Mouse (Mus musculus) forebrain, embryonic 12.5 days (tissue): Measurements from ENCODE around the gene Gm3187. TPM values are rescaled to one million over a fixed set of nuclear protein-coding genes. Genes with fewer than 3 reads are reported as not detected.
"Not testable (repeated sequence)": the region's sequence is repeated elsewhere in the genome, so short reads cannot be mapped to it uniquely, and the experiment has no call there.

Experiments
- ATAC-seq: fragments of 200-750 bp; cut with Nextera tagmentation; 2 replicates; pipeline ENCODE4 v1.8.0; 2017; ENCODE audit warnings: moderate TSS enrichment; ENCODE audit not compliant: low FRiP score
- H3K27ac ChIP-seq: fragments of 300-500 bp; sonication (generic); 2 replicates; pipeline ENCODE4 v1.5.1; 2016; ENCODE audit warnings: mild to moderate bottlenecking
- H3K27me3 ChIP-seq: fragments of 300-500 bp; sonication (generic); 2 replicates; pipeline ENCODE4 v1.6.1; 2016; ENCODE audit warnings: mild to moderate bottlenecking
- H3K36me3 ChIP-seq: fragments of 300-500 bp; sonication (generic); replicated peaks from 2 replicates; pipeline ENCODE4 v1.6.1; 2016; ENCODE audit warnings: mild to moderate bottlenecking
- H3K4me1 ChIP-seq: fragments of 300-500 bp; sonication (generic); 2 replicates; pipeline ENCODE4 v1.6.1; 2016
- H3K4me2 ChIP-seq: fragments of 300-500 bp; sonication (generic); 2 replicates; pipeline ENCODE4 v1.6.1; 2016; ENCODE audit warnings: mild to moderate bottlenecking, moderate library complexity
- H3K4me3 ChIP-seq: fragments of 300-500 bp; sonication (generic); replicated peaks from 2 replicates; pipeline ENCODE4 v1.5.1; 2016; ENCODE audit warnings: mild to moderate bottlenecking
- H3K9ac ChIP-seq: fragments of 300-500 bp; sonication (generic); 2 replicates; pipeline ENCODE4 v1.6.1; 2016; ENCODE audit warnings: mild to moderate bottlenecking
- H3K9me3 ChIP-seq: fragments of 300-500 bp; sonication (generic); 2 replicates; pipeline ENCODE4 v1.6.1; 2016
- WGBS: fragments of 180-500 bp; shearing (Covaris S2); methylation state at CpG from one replicate; pipeline ENCODE4 v1.1.7; 2016; 5-methylcytosine and 5-hydroxymethylcytosine counted together
- polyA plus RNA-seq: library from polyadenylated mRNA; unstranded; fragments of >200 nt; fragmentation: Nextera tagmentation; extraction: Ambion mirVana; gene quantifications from 2 replicates; pipeline ENCODE4 v1.2.1, GENCODE M21; 2016

Gene Gm3187
- not detected in 2 replicates for polyA plus RNA-seq

DNA sequence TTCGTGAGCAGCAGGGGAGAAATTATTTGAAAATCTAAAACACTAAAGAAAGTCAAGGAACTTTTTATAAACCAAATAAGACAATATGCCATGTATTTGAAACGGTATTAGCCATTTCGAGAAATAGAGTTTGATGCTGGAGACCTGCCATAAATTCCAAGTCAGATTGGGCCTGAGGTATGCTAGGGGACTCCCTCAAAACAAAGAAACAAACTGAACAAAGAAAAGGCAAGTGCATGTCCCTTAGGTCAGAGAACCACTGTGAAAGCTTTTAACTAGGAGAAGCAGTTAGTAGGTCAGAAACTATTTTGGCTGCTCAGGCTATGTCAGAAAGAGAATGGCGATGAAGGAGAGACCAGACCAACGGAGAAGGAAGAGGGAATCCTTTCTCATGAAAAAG lies at the start of gene Gm3187:
Gm3187 (plus strand) TSS at position 301 of the 400 bp plus-strand sequence.
- H3K9ac ChIP-seq, H3K27me3 ChIP-seq, H3K9me3 ChIP-seq, H3K4me3 ChIP-seq, ATAC-seq, H3K4me1 ChIP-seq, H3K4me2 ChIP-seq, H3K27ac ChIP-seq, H3K36me3 ChIP-seq: not testable (repeated sequence)
- 82% methylated on average over 4 of the region's 5 CpGs for WGBS

DNA sequence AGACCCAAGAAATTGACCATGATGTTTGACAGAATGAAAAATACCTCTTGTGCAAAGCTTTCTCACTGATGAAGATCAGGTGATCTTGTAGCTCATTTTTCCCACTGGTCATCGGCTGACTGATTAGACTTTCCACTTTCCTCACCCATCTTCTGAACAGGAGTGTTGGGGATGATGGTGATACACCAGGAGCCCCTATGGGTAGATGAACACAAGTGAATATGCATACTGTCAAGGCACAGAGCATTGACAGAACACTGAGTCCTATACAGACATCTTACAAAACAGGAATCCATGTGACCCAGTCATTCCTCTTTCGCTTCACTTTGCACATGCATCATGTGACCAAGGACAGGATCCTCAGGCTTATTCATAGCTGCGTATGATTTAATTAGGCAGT lies 28.6 kb upstream of the Gm3187 start, which contains the start of gene Gm3194:
Gm3194 (minus strand) TSS at position 101 of the 400 bp plus-strand sequence.
- H3K4me3 ChIP-seq, H3K27ac ChIP-seq, H3K27me3 ChIP-seq, H3K4me1 ChIP-seq, H3K9ac ChIP-seq, ATAC-seq, H3K9me3 ChIP-seq, H3K36me3 ChIP-seq, H3K4me2 ChIP-seq: not testable (repeated sequence)
- no CpG with 5 or more reads among the region's 3 CpGs for whole genome bisulfite sequencing

DNA sequence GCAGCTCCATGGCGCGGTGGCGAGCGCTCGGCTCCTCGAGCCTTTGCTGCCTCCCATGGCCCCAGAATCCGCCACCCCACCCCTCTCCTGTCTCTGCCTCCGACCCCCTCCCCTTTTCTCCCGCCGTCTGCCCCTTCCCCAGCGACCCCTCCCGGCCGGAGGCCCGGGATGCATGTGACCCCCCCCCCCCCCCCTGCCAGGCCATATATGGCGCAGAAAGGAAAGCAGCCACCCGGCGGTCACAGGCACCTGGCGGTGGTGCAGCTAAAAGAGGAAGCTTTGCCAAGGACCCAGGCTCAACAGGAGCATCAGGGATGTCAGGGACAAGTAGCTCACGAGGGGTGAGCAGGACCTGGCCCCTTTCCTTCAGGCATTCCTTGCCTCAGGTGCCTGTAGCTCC lies 23.5 kb upstream of the Gm3187 start:
- no CpG with 5 or more reads among the region's 19 CpGs for WGBS
- H3K4me3 ChIP-seq, H3K36me3 ChIP-seq, ATAC-seq, H3K9ac ChIP-seq, H3K27ac ChIP-seq, H3K4me2 ChIP-seq, H3K4me1 ChIP-seq, H3K27me3 ChIP-seq, H3K9me3 ChIP-seq: not testable (repeated sequence)

DNA sequence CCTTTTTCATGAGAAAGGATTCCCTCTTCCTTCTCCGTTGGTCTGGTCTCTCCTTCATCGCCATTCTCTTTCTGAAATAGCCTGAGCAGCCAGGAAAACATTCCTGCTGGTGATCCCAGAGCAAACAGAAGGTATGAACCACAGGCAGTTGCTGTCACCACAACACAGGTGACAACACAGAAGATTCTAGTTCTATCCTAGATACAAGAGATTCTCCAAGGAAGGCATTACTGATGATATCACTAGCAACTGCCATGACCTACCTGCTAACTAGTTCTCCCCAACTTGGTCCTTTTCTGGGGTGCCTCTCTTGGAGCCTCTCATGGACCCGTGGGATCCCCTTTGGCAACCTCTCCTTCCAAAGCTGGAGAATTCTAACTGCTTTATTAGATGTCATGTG lies 6.3 kb upstream of the Gm3187 start, which contains the start of gene Gm8246:
Gm8246 (minus strand) TSS at position 101 of the 400 bp plus-strand sequence.
- H3K36me3 ChIP-seq, H3K4me3 ChIP-seq, H3K27me3 ChIP-seq, H3K9me3 ChIP-seq, H3K9ac ChIP-seq, H3K27ac ChIP-seq, H3K4me1 ChIP-seq, H3K4me2 ChIP-seq, ATAC-seq: not testable (repeated sequence)
- WGBS, result no CpG with 5 or more reads among the region's 3 CpGs

DNA sequence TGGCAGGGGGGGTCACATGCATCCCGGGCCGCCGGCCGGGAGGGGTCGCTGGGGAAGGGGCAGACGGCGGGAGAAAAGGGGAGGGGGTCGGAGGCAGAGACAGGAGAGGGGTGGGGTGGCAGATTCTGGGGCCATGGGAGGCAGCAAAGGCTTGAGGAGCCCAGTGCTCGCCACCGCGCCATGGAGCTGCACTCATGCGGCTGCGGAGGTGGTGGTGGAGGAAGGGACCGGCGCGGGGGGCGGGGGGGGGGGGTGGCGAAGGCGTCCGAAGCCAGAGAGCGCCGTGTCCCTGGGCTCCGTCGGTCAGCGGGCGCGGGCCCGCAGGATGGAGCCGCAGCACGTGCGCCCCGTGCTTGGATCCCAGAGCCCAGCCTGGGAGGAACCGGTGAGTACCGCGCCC lies 17.4 kb downstream of the Gm3187 start, which contains the start of gene Gm3488:
Gm3488 (plus strand) TSS at position 301 of the 400 bp plus-strand sequence.
- not testable (repeated sequence) for H3K9ac ChIP-seq, H3K27ac ChIP-seq, H3K36me3 ChIP-seq, H3K4me3 ChIP-seq, H3K4me1 ChIP-seq, H3K4me2 ChIP-seq, ATAC-seq, H3K9me3 ChIP-seq, H3K27me3 ChIP-seq
- no CpG with 5 or more reads among the region's 35 CpGs for WGBS

DNA sequence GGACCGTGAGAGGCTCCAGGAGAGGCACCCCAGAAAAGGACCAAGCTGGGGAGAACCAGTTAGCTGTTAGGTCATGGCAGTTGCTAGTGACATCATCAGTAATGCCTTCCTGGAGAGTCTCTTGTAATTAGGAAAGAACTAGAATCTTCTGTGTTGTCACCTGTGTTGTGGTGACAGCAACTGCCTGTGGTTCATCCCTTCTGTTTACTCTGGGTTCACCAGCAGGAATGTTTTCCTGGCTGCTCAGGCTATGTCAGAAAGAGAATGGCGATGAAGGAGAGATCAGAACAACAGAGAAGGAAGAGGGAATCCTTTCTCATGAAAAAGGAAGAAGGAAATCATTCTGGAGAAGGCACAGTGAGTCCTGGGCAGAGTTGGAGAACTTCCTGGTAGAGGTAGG lies 54.2 kb downstream of the Gm3187 start, which contains the start of gene Gm3532:
Gm3532 (plus strand) TSS at position 301 of the 400 bp plus-strand sequence.
- H3K27ac ChIP-seq, H3K4me1 ChIP-seq, H3K27me3 ChIP-seq, H3K36me3 ChIP-seq, H3K4me2 ChIP-seq, H3K9ac ChIP-seq, ATAC-seq, H3K4me3 ChIP-seq, H3K9me3 ChIP-seq: not testable (repeated sequence)
- no CpG with 5 or more reads among the region's 2 CpGs for WGBS

Other genes starting within 250 kb of the Gm3187 start
- not detected in 2 replicates for gene Gm3526, start 223.6 kb upstream of the Gm3187 start, polyA plus RNA-seq
- gene Gm3542, start 149.3 kb upstream of the Gm3187 start, polyA plus RNA-seq, result not detected in 2 replicates
- 0.47 TPM in 1 of 2 replicates, not detected in the other for gene Gm3500, start 95.2 kb upstream of the Gm3187 start, polyA plus RNA-seq
- gene Gm3194, start 28.7 kb upstream of the Gm3187 start, polyA plus RNA-seq, result 1.4 and 1.8 TPM in 2 replicates
- gene Gm8246, start 6.4 kb upstream of the Gm3187 start, polyA plus RNA-seq, result not detected in 2 replicates
- gene Gm3488, start 17.5 kb downstream of the Gm3187 start, polyA plus RNA-seq, result 3.7 and 3.8 TPM in 2 replicates
- gene Gm3532, start 54.3 kb downstream of the Gm3187 start, polyA plus RNA-seq, result not detected in 2 replicates
- gene Gm8265, start 148.8 kb downstream of the Gm3187 start, polyA plus RNA-seq, result not detected in 2 replicates
- not detected in 2 replicates for gene Gm9603, start 203.2 kb downstream of the Gm3187 start, polyA plus RNA-seq